Mouse (Mus musculus) thymus, postnatal 25 days (tissue): ENCODE measurements at regions not wholly inside any gene's neighbourhood (a gene's known extent, or its start where the extent isn't known, plus 50 kb on each side); places are given as distances from the start of the nearest gene placed in this dataset.

Experiments used
- DNase-seq: peaks from one replicate; pipeline ENCODE4 v3.0.0; 2022

DNA sequence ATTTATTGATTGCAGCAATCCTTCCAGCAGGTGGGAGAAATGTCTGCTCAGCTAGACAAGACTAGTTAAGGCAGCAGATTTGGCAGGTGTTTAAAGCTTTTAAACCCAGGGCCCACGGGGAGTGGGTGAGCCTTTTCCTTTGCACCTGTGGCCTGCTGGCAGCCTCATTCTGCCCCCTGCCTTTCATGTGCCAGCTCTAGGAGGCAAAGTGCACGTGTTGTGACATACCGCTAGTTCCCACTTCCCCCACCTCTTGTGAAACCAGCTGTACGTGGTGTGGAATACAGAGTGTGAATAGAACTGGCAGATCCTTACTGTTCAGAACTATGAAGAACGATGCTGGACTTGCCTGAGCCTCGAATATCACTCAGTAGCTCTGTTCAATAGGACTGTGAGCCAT, 292.6 kb upstream of the Mmadhc start:
- peak; percentile 81 for DNase-seq

DNA sequence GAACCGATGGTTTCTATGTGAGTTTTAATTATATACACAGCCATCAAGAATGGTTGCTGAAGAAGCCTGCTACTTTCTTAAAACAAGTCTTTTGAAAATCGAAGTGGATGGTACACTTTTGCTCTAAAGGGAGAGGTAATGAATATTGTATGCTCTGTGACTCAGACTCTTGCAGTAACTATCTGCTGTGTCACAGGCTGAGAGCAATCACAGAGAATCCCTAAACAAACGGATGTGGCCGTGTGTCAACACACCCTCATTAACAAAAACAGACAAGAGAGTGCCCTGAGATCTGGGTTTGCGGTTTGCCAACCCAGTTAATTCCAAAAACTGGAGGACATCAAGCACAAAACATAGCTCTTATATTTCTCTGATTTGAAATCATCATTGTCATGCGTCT, 292.1 kb upstream of the Mmadhc start:
- no peak for DNase-seq

DNA sequence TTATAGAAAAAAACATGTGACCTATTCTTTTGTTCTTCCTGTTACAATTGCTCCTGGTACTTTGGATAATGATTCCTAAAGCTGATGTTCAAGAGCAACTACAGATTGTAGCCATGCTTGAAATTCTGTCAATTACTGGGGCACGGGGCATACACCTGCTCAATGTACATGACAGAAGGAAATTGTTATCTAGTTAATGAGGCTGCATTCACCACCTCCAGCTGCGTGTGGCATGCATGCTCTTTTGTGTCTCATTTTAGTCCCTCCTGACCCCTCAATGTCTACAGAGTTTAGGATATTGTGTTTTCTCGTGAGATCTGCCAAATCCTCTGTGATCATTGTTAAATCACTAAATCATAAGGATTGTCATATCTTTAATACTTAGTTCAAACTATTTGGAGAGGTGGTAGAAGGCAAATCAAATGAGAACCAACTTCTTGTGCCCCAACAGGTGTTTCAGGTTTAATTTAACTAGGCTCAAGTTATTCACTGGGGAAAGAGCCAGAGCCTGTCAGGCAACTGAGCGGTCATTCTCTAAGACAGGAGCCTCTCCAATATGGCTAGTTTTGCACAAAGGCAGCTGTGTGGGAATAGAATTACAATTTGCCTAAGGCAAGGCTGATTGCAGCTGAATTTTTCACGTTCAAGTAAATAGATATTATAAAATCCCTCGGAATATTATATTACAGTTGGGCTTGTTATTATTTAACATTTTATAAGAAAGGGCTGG, 289.9 kb upstream of the Mmadhc start:
- no peak for DNase-seq

DNA sequence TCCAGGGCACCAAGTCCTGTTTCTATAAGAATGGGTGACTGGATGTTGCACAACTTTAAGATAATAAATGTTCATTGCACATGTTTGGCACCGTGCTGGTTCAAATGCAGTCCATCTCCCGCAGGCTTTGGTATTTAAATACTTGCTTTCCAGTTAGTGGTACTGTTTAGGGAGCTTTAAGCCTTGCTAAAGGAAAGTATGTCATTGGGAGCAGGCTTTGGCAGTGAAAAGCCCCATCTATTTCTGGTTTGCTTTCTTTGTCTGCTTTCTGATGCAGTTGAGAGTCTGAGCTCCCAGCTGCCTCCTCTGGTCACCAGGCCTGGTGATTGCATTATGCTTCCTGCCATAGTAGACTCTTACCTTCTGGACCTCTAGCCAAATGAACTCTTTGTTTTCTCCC, 283.0 kb upstream of the Mmadhc start:
- no peak for DNase-seq

DNA sequence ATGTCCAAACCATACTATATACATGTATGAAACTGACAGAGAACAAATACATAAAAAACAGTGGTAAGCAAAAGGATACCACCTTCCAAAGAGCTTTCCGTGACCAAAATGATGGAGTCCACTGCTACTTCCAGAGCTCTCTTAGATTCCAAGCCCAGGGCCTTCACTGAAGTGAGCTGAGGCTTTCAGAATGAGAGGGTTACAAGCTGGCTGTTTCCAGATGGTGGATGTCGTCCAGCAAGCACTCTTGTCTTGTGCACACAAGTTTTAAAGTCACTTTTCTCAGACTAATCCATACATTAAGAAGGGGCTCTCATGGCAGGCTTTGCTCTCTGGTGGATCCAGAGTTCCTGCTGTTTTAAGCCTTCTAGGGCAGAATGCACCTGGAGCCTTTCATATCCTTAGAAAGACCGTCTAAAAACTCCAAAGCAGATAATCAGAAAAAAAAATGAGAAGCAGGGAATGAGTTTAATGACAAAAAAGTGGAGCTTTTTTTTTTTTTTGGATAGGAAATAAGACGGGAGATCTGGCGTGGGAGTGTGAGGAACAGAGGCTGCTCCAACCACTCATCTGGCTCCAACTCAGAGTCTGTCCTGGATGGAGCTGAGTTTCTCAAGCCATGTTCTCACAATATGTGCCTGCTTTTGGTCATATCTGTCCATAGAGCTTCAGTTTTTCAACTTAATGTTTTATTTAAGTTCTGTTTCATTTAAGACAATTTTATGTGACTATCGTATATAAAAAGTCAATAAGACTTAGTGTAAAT, 281.9 kb upstream of the Mmadhc start:
- DNase-seq = no peak

DNA sequence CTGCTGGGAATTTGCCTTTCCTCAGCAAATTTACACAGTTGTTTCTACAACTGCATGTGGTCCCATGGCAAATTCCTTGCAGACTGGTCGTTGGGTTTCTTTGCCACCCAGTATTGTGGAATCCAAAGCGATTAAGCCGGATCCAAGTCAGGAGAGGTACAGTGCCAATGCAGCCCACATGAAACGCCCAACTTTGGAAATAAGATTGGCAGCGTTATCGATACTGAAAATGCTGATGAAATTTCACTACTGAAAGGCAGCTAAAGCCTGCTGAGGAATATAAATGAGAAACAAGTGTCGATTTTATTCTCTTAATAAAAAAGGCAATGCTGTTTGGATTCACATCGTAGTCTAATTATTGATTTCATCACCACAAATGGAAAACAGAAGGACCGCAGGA, 281.1 kb upstream of the Mmadhc start:
- DNase-seq = no peak

DNA sequence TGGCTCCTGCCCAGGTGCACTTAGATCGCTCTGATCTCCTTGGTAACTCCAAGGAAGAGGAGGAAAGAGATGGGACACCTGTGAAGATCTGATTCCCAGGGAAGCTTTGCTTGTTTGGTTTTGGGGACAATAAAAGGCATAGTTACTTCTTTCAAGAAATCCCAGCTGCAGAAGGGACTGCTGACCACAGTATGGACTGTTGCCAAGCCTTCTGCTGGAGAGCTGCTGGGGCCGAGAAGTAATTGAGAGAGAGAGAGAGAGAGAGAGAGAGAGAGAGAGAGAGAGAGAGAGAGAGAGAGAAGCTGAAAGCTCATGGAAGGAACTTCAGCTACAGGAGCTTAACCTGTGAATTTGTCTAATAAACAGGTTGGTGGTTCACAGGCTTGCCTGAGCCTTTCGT, 276.9 kb upstream of the Mmadhc start:
- DNase-seq = no peak

DNA sequence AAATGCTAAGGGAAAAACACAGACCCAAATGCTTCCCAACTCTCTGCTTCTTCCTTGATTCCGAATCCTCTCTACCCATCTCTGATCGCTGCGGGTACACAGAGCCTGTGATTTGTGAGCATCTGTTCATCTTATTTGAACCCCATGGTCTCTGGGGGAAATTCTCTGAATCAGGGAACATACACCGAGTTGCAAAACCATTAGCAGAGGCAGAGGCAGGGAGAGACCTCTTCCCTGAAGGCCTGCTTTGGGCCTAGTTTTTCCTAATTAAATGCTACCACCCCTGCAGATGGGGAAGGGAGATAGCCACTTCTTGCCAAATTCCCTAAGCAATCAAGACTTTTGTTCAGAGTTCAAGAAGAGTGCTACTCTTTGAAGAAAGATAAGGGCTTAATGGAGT, 274.4 kb upstream of the Mmadhc start:
- no peak for DNase-seq

DNA sequence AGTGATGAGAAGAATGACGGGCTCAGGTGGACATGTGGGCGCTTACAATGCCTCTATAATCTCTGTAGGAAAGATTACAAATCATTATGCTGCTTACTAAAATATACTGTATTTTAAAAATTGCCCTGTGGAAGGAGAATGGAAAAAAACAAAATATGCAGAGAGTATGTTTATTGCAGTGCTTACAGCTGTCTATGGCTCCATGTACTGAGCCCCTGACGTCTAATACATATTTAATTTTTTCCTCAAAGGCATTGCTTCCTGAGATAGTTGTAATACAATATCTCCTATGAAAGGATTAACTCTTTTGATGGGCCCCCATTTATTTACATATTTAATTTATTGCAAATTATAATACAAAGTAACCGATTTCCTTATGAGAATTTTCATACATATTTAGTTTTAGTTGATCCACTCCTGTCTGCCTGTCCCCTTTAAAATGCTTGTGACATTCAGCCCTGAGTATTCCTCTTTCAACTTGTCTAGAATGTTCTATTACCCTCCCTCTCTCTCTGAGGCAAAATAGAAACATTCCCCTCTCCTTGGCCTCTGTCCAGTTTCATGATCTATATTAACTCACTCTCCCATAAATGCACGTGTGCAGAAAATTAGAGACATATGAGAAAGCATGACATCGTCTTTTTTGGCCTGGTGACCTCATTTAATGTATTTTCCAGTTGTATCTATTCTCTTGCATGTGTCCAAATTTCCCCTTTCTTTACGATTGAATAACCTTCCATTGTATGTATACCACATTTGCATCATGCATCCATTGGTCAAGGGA, 273.1 kb upstream of the Mmadhc start:
- DNase-seq = no peak

DNA sequence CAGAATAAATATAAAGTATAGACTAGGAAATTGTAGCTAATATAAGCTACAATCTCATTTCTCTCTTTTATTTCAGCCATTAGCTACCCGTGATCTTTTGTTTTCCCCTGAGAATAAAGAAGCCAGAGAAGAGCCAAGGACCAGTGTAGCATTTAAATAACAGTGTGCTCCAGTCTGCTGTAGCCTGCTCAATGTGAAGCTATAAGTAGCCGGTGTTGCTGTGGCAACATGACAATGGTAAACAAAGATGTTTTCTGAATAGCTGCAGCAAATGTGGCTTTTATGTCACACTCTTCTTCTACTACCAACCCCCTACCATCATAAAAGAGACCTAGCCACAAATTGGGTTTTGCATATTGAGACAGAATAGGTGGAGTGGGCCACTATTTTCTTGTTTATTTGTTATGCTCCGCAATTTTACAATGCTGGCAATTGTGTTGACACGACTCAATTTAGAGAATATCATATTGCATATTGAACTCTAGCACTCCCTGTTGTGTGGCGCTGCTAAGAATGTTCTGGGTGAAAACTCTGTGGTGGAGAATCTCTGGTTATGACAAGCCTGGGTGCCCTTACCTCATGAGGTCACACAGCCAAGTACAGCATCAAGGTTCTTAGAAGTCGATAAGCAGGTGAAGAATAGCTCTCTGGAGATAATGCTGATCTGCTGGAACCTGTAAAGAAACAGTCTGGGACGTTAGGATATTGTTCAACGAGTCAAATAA, 272.3 kb upstream of the Mmadhc start:
- no peak for DNase-seq

DNA sequence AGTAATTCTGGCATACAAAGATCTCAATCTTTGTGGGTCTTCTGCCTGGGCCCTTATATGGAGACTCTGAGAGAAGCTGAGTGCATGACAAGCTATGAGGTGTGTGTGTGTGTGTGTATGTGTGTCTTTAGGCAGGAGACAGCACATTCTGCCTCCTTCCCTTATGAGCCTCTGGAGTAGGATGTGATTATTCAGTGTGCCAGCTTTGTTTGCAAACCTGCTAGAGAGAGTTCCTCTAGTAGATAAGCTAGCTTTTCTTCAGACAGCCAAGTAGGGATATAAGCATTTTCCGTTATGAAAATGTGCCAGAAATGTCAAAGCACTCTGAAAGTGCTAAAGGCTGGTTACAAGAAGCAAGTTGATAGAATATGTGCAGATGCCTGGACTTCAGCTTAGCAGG, 270.9 kb upstream of the Mmadhc start:
- no peak for DNase-seq

DNA sequence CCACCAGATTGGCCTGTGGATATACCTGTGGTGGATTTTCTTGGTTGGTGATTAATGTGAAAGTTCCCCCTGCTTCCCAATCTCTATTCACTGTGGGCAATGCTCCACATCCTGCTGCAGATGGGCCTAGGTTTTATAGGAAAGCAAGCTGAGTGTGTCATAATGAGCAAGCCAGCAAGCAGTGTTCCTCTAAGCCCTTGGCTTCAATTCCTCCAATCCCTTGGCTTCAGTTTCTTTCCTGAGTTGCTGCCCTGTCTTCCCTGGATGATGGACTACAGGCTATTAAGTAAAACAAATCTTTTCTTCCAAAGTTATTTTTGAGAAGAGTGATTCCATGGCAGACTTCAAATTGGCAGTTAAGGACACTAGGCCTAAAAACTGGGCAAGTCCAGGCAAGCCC, 257.4 kb upstream of the Mmadhc start:
- no peak for DNase-seq

DNA sequence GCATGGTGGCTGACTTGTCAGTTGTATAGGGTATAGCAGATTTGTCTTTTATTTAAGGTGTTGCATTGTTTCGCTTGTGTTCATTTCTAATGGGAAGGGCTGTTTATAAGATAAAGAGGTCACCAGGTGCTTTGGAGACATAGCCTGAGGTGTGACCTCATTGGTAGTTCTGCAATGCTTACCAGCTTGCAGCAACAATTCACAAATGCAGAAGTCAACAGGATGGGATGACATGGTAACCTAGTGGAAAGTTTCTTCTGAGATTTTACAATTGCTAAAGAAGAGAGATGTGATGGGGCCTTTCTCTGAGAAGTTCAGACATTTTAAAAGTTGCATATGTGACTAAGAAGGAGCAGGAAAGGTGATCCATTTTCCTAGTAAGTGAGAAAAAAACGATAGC, 255.8 kb upstream of the Mmadhc start:
- DNase-seq = no peak

DNA sequence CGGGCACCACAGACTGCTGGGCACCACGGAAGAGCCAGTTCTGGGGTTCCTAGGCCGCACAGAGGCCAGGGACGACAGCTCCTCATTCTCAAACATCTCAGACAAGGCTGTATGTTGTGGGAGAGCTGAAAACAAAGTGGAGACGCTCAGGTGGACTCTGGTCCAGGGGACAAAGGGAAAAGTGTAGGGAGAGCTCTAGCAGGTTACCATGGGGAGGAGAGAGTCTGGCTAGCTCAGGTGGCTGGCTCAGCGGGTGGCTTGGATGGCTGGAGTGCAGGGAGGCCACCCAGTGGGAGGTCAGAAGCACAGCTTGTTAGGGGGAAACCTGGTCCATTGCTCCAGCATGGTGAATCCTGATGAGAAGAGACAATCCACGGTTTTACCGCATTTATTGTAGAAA, 253.3 kb upstream of the Mmadhc start:
- no peak for DNase-seq

DNA sequence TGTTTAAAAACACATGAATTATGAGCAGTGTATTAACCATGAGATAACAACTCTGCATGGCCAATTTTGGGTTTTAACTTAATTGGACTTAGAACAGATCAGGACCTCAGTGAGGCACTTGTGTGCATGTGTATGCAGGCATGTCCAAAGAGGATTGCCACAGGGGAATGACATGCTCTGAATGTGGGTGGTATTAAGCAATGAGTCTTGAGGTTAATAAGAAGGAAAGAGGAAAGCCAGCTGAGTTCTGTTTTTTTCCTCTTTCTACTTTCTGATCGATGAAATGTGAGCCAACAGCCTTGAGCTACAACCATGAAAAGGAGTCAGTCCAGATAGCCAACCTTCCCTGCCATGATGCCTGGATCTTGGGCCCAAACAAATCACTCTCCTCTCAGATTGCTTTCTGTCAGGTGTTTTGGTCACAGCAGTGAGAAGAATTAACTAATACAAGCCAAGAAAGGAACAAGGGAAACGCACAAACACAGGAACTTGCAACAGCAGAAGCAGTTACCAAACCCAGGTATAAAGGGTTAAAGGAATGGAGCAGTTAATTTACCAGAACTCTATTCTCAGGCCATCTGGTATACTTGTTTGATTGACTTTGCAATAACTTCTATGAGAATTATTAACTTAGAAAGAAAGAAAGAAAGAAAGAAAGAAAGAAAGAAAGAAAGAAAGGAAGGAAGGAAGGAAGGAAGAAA, 243.3 kb upstream of the Mmadhc start:
- DNase-seq = no peak

DNA sequence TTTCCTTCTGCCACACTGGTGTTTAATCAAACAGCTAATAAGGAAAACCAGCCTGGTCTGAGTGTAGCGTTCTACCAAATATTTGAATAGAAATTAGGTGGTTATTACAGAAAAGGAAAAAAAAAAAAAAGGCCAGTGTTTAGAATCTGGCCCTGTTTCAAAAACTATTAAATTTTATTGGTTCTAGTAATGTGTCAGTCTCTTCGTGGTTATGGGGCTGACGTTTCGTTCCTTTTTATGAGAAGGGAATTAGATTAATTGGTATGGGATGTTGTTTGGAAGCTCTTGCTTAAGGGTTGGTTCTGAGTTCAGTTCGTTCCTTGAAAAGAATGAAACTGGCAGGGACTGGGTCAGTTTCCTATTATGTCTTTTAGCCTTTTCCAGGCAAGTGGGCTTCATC, 241.5 kb upstream of the Mmadhc start:
- DNase-seq = no peak

DNA sequence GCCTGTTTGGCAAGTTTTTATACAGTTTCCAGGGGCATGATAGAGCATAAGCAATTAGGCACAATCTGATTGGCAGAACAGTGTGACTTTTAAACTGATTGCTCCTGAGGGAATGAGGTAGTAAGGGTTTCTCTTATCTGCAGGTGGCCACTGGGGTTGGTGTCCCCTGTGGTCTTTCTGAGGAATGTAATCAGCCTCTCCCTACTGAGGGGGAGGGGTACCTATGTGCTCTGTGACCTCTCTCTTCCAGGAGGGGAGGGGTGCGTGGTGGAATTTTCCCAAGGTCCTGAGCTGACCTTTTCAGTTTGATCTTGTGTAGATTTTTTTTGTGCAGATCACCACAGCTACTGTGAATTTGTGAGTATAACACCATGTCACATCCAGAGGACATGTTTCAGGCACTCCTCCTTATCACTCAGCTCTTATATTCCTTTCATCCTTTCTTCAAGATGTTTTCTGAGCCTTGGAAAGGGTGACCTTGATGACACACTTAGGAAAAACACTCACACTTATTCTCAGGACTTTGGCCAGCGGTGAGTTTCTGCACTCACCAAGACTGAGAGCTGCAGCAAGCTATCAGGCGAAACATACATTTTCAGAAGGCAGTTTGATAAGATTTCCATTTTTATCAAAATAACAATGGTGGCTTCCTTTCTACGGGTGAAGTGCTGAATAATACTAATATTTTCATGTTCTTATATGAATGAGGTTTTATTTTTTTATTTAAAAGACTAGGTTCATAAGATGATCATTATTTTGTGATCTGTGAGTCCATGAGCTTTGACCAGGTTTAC, 238.7 kb upstream of the Mmadhc start:
- DNase-seq = no peak

DNA sequence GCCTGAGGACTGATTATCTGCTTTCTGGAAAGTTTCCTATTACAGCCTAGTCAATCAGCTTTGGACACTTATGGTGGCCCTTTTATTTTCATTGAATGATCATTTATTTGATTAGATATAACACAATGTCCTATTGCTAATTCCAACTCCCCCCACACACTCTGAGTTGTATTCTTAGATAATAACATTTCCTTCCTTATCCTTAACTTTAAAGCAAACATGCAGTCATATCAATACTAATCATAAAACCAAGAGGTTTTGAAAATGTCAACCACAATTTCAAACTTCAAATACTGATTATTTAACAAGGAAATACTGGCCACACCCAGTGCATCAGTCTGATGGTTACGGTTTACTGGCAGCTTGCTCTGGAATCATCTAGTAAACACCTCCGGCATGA, 237.1 kb upstream of the Mmadhc start:
- no peak for DNase-seq

DNA sequence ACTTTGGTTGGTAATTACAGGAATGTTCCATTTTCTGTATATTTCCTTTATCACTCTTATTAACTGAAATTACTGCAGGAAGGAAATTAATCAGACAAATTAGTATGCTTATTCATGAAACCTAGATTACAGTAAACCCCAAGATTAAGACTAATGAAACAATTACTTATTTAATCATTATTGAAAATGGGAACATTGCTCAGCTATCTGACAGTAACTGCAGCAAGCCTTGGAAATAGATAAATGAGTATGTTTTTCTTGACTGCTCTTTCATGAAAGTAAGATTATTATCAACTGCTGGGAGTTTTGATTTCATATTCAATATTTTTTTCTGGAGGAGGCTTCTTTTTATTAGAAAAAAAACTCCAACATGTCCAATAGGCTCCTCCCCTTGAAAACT, 230.8 kb upstream of the Mmadhc start:
- no peak for DNase-seq

DNA sequence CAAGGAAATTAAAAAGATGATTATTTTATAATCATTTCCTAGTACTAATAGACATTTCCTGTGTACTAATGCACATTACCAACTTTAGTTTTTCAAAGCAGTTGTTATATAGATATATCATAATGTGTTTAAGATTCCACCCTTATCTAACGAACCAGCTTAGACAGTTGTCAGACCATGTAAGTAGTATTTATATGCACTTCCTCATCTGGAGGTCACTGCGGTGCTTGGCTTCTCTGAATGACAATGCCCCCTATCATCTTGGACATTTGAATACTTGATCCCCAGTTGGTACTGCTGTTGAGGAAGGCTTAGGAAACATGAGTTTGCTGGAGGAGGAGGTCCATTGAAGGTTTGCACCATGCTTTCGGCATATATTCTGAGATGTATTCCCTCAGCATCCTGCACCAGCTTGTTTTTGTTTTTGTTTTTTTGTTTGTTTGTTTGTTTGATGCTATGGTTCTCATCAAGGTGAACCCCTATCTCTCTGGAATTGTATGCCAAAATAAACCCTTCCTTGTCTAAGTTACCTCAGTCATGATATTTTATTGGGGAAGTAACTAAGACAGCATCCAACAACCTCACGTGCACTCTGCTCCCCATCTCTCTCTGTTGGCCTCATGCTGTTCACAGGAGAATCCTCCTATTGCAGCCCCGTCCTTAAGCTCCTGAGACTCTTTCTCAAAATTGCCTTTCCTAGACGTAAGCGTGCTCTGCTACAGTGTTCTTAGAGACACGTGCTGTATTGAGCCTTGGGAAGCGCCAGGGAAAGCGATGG, 228.4 kb upstream of the Mmadhc start:
- DNase-seq = no peak

DNA sequence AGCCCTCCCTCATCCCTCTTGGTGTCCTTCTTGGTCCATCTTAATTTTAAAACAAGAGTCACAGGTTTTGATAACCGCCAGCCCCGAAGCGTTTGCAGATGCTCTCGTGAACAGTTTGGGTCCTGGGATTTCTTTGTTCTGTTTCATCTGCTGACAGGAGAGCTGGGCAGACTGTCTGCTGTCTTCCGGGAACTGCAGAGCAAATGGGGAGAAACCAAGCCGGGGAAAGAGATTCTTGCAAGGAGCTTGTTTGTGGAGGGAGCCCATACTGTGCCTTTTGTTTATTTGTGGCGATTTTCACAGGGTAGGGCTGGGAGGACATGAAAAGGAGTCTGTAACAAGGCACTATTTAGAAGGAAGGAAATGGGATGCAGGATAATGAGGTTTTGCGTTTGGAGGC, 223.6 kb upstream of the Mmadhc start:
- DNase-seq = no peak
